In genomic region chr4:71725889-71726288, GRCm38 (mm10) we compare ENCODE assay signal across 22 mouse cellular contexts. TPM values are rescaled to one million over a fixed set of nuclear protein-coding genes. Genes with fewer than 3 reads are reported as not detected.
"Had no signal": no experiment of that assay in that cellular context is flagged by ENCODE, and none has a peak within 500 bp of the region (broad histone marks: within the 10 kb centered on the region; RNA-seq: fewer than 3 reads in every experiment).

No protein-coding gene starts in this region.

- DNase-seq: lung, adult 18-20 months; lung, postnatal 10 days; lung, postnatal 4 days; midbrain, embryonic 14.5 days; retina, postnatal 1 day; right cerebral cortex, adult 18-20 months; right cerebral cortex, postnatal 25 days; right cerebral cortex, postnatal 4 days; spleen, adult 18-20 months; thymus, adult 18-20 months; thymus, postnatal 14 days; thymus, postnatal 36 days had no signal

- H3K27ac ChIP-seq: midbrain, embryonic 10.5 days; midbrain, embryonic 12.5 days; neural tube, embryonic 13.5 days; neural tube, embryonic 15.5 days had no signal

- H3K4me1 ChIP-seq: midbrain, embryonic 10.5 days; midbrain, embryonic 12.5 days; neural tube, embryonic 13.5 days; neural tube, embryonic 15.5 days had no signal

- H3K9ac ChIP-seq: midbrain, embryonic 12.5 days; neural tube, embryonic 13.5 days; neural tube, embryonic 15.5 days had no signal

- H3K4me2 ChIP-seq: midbrain, embryonic 12.5 days; neural tube, embryonic 13.5 days; neural tube, embryonic 15.5 days had no signal

- H3K27me3 ChIP-seq: midbrain, embryonic 12.5 days; neural tube, embryonic 13.5 days; neural tube, embryonic 15.5 days had no signal

- H3K36me3 ChIP-seq: midbrain, embryonic 10.5 days; midbrain, embryonic 12.5 days; neural tube, embryonic 13.5 days; neural tube, embryonic 15.5 days had no signal

- ATAC-seq: midbrain, embryonic 16.5 days had no signal

- H3K9me3 ChIP-seq: midbrain, embryonic 10.5 days; midbrain, embryonic 12.5 days; neural tube, embryonic 13.5 days; neural tube, embryonic 15.5 days had no signal

- H3K4me3 ChIP-seq: midbrain, embryonic 10.5 days; midbrain, embryonic 12.5 days; myocyte; neural tube, embryonic 13.5 days; neural tube, embryonic 15.5 days had no signal

RNA-seq across cellular contexts. Expression of gene Gm11232, which starts 31.9 kb away (rescaled TPM):
- total RNA-seq: megakaryocyte, adult 5-6 weeks; megakaryocyte-erythroid progenitor cell, adult 5-6 weeks had no signal
- polyA plus RNA-seq: lung, embryonic 16.5 days; midbrain, embryonic 10.5 days; midbrain, embryonic 12.5 days; midbrain, embryonic 14.5 days; midbrain, embryonic 16.5 days; myocyte; neural tube, embryonic 15.5 days; small intestine, adult 2 months had no signal
